In genomic region chr6:87590394-87591281, GRCm38 (mm10) we compare ENCODE assay signal across 8 mouse cellular contexts. TPM values are rescaled to one million over a fixed set of nuclear protein-coding genes. Genes with fewer than 3 reads are reported as not detected.
A peak's percentile ranks its signal among the peaks of the same experiment; 100 is the strongest.
DNase-seq lines count a peak whose midpoint lies in the region.

Gene Prokr1, minus strand, starts transcription at chr6:87590743.

- H3K27me3 ChIP-seq in erythroblast, embryonic 14.5 days (ENCODE audit: control insufficient read depth), result peaks cover 52% of the 10 kb centered on the region
- H3K27me3 ChIP-seq in megakaryocyte, embryonic 14.5 days (replicated peaks), result peaks cover 53% of the 10 kb centered on the region

- peak within 1 kb of the TSS; percentile 81 for H3K4me3 ChIP-seq in erythroblast, embryonic 14.5 days (replicated peaks)
- peak within 1 kb of the TSS; percentile 91 for H3K4me3 ChIP-seq in megakaryocyte, embryonic 14.5 days (replicated peaks)

- H3K4me1 ChIP-seq in erythroblast, embryonic 14.5 days (ENCODE audit: control insufficient read depth), result peaks cover 58% of the 10 kb centered on the region
- peaks cover 36% of the 10 kb centered on the region for H3K4me1 ChIP-seq in megakaryocyte, embryonic 14.5 days

- peak; percentile 30 to 53 for DNase-seq in cerebellum, postnatal 25 days
- DNase-seq in cerebellum, adult 9-10 months, result no peak
- peak; percentile 30 for DNase-seq in R1 (ENCODE audit: low read depth, low spot score)
- peak; percentile 54 to 55 for DNase-seq in heart, postnatal 14 days
- peak; percentile 47 to 81 for DNase-seq in kidney, postnatal 36 days
- DNase-seq in spleen, postnatal 36 days (ENCODE audit: low spot score in 2 of 2), result peak; percentile 24 to 29

- no peaks in the 10 kb centered on the region for H3K9me3 ChIP-seq in erythroblast, embryonic 14.5 days (ENCODE audit: control insufficient read depth, low read length)
- H3K9me3 ChIP-seq in megakaryocyte, embryonic 14.5 days, result peaks cover 4% of the 10 kb centered on the region; the same call in 1 of the 2 replicates

- intact Hi-C loops in heart, postnatal 14 days (cut with DNase I), result no loop called here

- peaks cover 32% of the 10 kb centered on the region for H3K36me3 ChIP-seq in erythroblast, embryonic 14.5 days (ENCODE audit: control insufficient read depth)
- H3K36me3 ChIP-seq in megakaryocyte, embryonic 14.5 days (replicated peaks; ENCODE audit: low read length), result peaks cover 10% of the 10 kb centered on the region

RNA-seq across cellular contexts. Expression of gene Prokr1, which starts in this region (rescaled TPM):
- polyA plus RNA-seq in erythroblast, embryonic 14.5 days (2012), result 0.37 and 0.68 TPM in 2 replicates
- under 1 TPM; 0.50 to 0.63 TPM for total RNA-seq in heart, postnatal 14 days (2021)
- 0.51 and 1.1 TPM in 2 replicates for polyA plus RNA-seq in megakaryocyte, embryonic 14.5 days (2012; ENCODE audit: insufficient read depth, low replicate concordance)

Comparison
In these comparisons a context has a peak if more than half of its experiments do, and no peak if none do; other contexts are left out.
1. Peak in DNase-seq in heart, postnatal 14 days; RNA of the gene not detected or under 1 TPM.